Mouse (Mus musculus) midbrain, embryonic 16.5 days (tissue): ENCODE measurements around the gene Gm20503. TPM values are rescaled to one million over a fixed set of nuclear protein-coding genes. Genes with fewer than 3 reads are reported as not detected.

Source experiments
- ATAC-seq: fragments of 200-750 bp; cut with Nextera tagmentation; 2 replicates; pipeline ENCODE4 v1.8.0; 2017; ENCODE audit warnings: moderate TSS enrichment
- H3K27ac ChIP-seq: fragments of 300-500 bp; sonication (generic); 2 replicates; pipeline ENCODE4 v1.5.1; 2014; ENCODE audit warnings: mild to moderate bottlenecking, low read length, mixed read lengths
- H3K27me3 ChIP-seq: fragments of 300-500 bp; sonication (generic); 2 replicates; pipeline ENCODE4 v1.6.1; 2014; ENCODE audit warnings: low read depth, low read length, mixed read lengths; ENCODE audit not compliant: control insufficient read depth, insufficient read depth
- H3K36me3 ChIP-seq: fragments of 300-500 bp; sonication (generic); 2 replicates; pipeline ENCODE4 v1.6.1; 2014; ENCODE audit warnings: mild to moderate bottlenecking, low read length, moderate library complexity, mixed read lengths; ENCODE audit not compliant: control insufficient read depth, insufficient read depth
- H3K4me1 ChIP-seq: fragments of 300-500 bp; sonication (generic); 2 replicates; pipeline ENCODE4 v1.6.1; 2014; ENCODE audit warnings: mild to moderate bottlenecking, low read length, mixed read lengths; ENCODE audit not compliant: control insufficient read depth, insufficient read depth
- H3K4me2 ChIP-seq: fragments of 300-500 bp; sonication (generic); 2 replicates; pipeline ENCODE4 v1.6.1; 2014; ENCODE audit warnings: mild to moderate bottlenecking, low read length, mixed read lengths
- H3K4me3 ChIP-seq: fragments of 300-500 bp; sonication (generic); 2 replicates; pipeline ENCODE4 v1.5.1; 2014; ENCODE audit warnings: low read depth, mild to moderate bottlenecking, low read length, moderate library complexity, mixed read lengths
- H3K9ac ChIP-seq: fragments of 300-500 bp; sonication (generic); 2 replicates; pipeline ENCODE4 v1.6.1; 2014; ENCODE audit warnings: low read depth, low read length, mixed read lengths
- H3K9me3 ChIP-seq: fragments of 300-500 bp; sonication (generic); replicated peaks from 2 replicates; pipeline ENCODE4 v1.6.1; 2014; ENCODE audit warnings: mild to moderate bottlenecking, low read length, mixed read lengths; ENCODE audit not compliant: control insufficient read depth, poor library complexity, severe bottlenecking
- WGBS: fragments of 180-500 bp; shearing (Covaris S2); extraction: QIAGEN DNeasy Blood & Tissue Kit; methylation state at CpG from one replicate; pipeline ENCODE4 v1.1.7; 2014; 5-methylcytosine and 5-hydroxymethylcytosine counted together
- polyA plus RNA-seq: library from polyadenylated mRNA; unstranded; fragments of >200 nt; fragmentation: Nextera tagmentation; extraction: Ambion mirVana; gene quantifications from 2 replicates; pipeline ENCODE4 v1.2.1, GENCODE M21; 2015

Gene Gm20503
- polyA plus RNA-seq, 1 experiment from 2014 or later: 7.6 TPM

DNA sequence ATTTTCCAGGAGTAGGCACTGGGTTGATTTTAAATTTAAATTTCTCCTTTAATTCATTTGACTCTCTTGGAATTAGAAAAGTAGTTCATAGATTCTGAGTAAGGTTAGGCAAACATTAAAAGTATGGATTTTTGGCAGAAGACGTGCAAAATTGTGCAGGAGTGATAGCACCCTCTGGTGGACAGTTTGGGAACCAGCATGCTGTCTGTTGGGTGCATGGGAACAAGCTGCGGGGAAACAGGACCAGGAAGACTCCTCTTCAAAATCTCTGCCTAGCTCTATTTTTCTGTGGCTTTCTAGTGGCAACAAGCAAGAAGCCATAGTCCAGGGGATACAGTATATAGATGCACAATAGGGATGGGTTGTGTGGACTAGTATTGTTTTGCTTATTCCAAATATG lies 3.3 kb upstream of the Gm20503 start:
- Histone ChIP-seq H3K4me3 (no peak overlapping the region), H3K9me3 (no peaks in the 10 kb centered on the region), H3K27ac (no peak overlapping the region), H3K9ac (no peak overlapping the region), H3K36me3 (no peaks in the 10 kb centered on the region), H3K27me3 (no peaks in the 10 kb centered on the region; the same call in 1 of the 2 replicates), H3K4me2 (no peak overlapping the region), H3K4me1 (peaks cover 14% of the 10 kb centered on the region)
- ATAC-seq: no peak
- 4% methylated on average over 2 of the region's 2 CpGs for WGBS

DNA sequence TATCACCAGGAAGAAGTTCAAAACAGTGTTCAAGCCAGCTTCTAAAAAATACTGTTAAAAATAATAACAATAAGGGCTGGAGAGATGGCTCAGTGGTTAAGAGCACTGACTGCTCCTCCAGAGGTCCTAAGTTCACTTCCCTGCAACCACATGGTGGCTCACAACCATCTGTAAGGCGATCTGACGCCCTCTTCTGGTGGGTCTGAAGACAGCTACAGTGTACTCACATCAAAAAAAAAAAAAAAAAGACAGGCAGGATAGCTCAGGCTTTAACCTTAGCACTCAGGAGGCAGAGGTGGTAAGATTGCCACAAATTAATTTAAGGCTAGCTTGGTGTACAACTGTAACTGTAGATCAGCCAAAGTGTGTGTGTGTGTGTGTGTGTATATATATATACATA lies 2.4 kb upstream of the Gm20503 start:
- Histone ChIP-seq H3K27ac (no peak overlapping the region), H3K4me1 (peaks cover 21% of the 10 kb centered on the region), H3K9me3 (no peaks in the 10 kb centered on the region), H3K4me2 (no peak overlapping the region), H3K9ac (no peak overlapping the region), H3K4me3 (no peak overlapping the region), H3K27me3 (no peaks in the 10 kb centered on the region; the same call in 1 of the 2 replicates), H3K36me3 (no peaks in the 10 kb centered on the region)
- no peak for ATAC-seq
- 0% methylated on average over 2 of the region's 2 CpGs for WGBS

GRCm38 (mm10) chr4:59003806-59004200 lies 793 bp downstream of the Gm20503 start:
- peak overlapping the region; percentile 56 for H3K4me3 ChIP-seq
- peak overlapping the region; percentile 89 for H3K9ac ChIP-seq
- ATAC-seq: no peak
- no peaks in the 10 kb centered on the region; the same call in 1 of the 2 replicates for H3K27me3 ChIP-seq
- H3K4me1 ChIP-seq: peaks cover 32% of the 10 kb centered on the region
- H3K27ac ChIP-seq: no peak overlapping the region
- H3K4me2 ChIP-seq: peak overlapping the region; percentile 69
- WGBS: 42% methylated on average over 7 of the region's 7 CpGs
- no peaks in the 10 kb centered on the region for H3K9me3 ChIP-seq
- H3K36me3 ChIP-seq: no peaks in the 10 kb centered on the region

GRCm38 (mm10) chr4:59006211-59006610 lies 3.2 kb downstream of the Gm20503 start:
- Histone ChIP-seq H3K4me1 (peaks cover 32% of the 10 kb centered on the region), H3K27ac (no peak overlapping the region), H3K4me3 (no peak overlapping the region), H3K9me3 (no peaks in the 10 kb centered on the region), H3K4me2 (no peak overlapping the region), H3K36me3 (no peaks in the 10 kb centered on the region), H3K9ac (no peak overlapping the region), H3K27me3 (no peaks in the 10 kb centered on the region; the same call in 1 of the 2 replicates)
- 63% methylated on average over 8 of the region's 8 CpGs for WGBS
- ATAC-seq: no peak

DNA sequence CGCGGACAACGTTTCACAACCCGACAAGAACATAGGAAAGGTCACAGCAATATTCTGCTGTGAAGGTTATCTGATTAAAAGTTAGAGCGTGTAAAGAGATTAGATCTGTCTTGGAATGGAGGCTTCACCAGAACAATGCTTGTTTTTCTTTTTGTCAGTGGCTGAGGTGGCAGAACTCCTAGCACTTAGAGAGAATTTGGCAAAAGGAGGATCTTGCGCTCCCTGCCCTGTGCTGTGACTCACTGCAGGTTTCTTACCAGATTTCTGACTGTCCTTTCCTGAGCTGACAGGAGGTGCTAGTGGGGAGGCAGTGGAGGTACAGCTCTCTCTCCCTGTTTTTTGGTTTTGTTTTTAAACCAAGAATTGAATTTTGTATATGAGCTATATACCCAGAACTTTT lies 4.0 kb downstream of the Gm20503 start:
- H3K36me3 ChIP-seq: no peaks in the 10 kb centered on the region

DNA sequence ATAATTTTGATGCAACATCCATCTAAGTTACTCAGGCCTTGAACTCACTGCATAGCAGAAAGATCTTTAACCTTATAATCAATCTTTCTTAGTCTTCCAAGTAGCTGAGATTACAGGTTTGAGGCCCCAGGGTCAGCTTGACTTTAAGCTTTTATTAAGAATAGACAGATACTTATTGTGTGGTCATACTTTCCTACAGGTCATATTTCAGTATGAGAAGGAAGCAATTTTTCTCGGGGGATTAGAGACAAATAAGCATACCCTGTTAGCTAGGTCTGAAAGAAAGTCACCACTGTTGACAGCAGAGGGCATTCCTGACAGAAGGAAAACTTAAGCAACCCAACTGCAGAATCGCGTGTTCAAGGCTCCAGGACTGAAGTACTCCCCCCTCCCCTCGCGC lies 5.0 kb downstream of the Gm20503 start:
- Histone ChIP-seq H3K9ac (no peak overlapping the region), H3K4me1 (peaks cover 28% of the 10 kb centered on the region), H3K4me3 (no peak overlapping the region), H3K27me3 (no peaks in the 10 kb centered on the region; the same call in 1 of the 2 replicates), H3K36me3 (no peaks in the 10 kb centered on the region), H3K9me3 (no peaks in the 10 kb centered on the region), H3K27ac (no peak overlapping the region), H3K4me2 (no peak overlapping the region)
- 90% methylated on average over 5 of the region's 5 CpGs for WGBS
- ATAC-seq: no peak

More for the DNA sequence above, 4.0 kb downstream of the Gm20503 start:
- no peaks in the 10 kb centered on the region; the same call in 1 of the 2 replicates for H3K27me3 ChIP-seq
- H3K4me1 ChIP-seq: peaks cover 32% of the 10 kb centered on the region
- no peaks in the 10 kb centered on the region for H3K9me3 ChIP-seq
- WGBS: 38% methylated on average over 6 of the region's 6 CpGs
- H3K9ac ChIP-seq: no peak overlapping the region
- no peak for ATAC-seq
- no peak overlapping the region for H3K27ac ChIP-seq
- no peak overlapping the region for H3K4me3 ChIP-seq
- no peak overlapping the region for H3K4me2 ChIP-seq

DNA sequence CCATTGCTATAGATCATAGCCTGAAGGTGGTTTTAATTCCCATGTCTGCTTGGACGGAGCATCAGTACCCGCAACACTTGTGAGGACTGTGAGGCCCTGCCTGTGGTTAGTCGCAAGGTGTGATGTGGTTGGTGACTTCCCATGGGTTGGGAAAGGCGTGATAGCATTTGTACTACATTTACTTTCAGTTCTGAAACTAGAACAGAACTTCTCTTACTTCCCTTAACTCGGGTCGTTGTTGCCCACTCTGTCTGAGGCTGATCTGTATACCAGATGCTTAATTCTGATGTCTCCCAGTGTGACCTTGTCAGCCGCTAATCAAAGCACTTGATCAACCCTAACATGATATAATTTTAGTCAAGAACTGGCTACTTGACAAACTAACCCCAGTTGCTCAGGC lies 6.2 kb downstream of the Gm20503 start:
- no peaks in the 10 kb centered on the region for H3K36me3 ChIP-seq
- peaks cover 24% of the 10 kb centered on the region for H3K4me1 ChIP-seq
- H3K27me3 ChIP-seq: no peaks in the 10 kb centered on the region; the same call in 1 of the 2 replicates
- WGBS: 97% methylated on average over 7 of the region's 7 CpGs
- H3K27ac ChIP-seq: no peak overlapping the region
- H3K4me2 ChIP-seq: no peak overlapping the region
- ATAC-seq: no peak
- no peaks in the 10 kb centered on the region for H3K9me3 ChIP-seq
- no peak overlapping the region for H3K4me3 ChIP-seq
- no peak overlapping the region for H3K9ac ChIP-seq

- 76% methylated on average over 4 of the region's 4 CpGs for WGBS
- H3K9me3 ChIP-seq: no peaks in the 10 kb centered on the region
- ATAC-seq: no peak
- no peak overlapping the region for H3K4me3 ChIP-seq
- no peak overlapping the region for H3K9ac ChIP-seq
- H3K27ac ChIP-seq: no peak overlapping the region
- H3K4me1 ChIP-seq: peaks cover 19% of the 10 kb centered on the region
- no peak overlapping the region for H3K4me2 ChIP-seq
- H3K27me3 ChIP-seq: no peaks in the 10 kb centered on the region; the same call in 1 of the 2 replicates
- no peaks in the 10 kb centered on the region for H3K36me3 ChIP-seq
Observed at GRCm38 (mm10) chr4:59009696-59010095, 6.7 kb downstream of the Gm20503 start.

GRCm38 (mm10) chr4:59011446-59011845 lies 8.4 kb downstream of the Gm20503 start:
- Histone ChIP-seq H3K9ac (no peak overlapping the region), H3K27me3 (no peaks in the 10 kb centered on the region), H3K4me2 (no peak overlapping the region), H3K27ac (no peak overlapping the region), H3K9me3 (no peaks in the 10 kb centered on the region), H3K4me1 (peaks cover 3% of the 10 kb centered on the region), H3K36me3 (no peaks in the 10 kb centered on the region), H3K4me3 (no peak overlapping the region)
- no peak for ATAC-seq
- 69% methylated on average over 3 of the region's 3 CpGs for WGBS
